16 mouse cellular contexts compared by ENCODE assay signal in the genomic region with DNA sequence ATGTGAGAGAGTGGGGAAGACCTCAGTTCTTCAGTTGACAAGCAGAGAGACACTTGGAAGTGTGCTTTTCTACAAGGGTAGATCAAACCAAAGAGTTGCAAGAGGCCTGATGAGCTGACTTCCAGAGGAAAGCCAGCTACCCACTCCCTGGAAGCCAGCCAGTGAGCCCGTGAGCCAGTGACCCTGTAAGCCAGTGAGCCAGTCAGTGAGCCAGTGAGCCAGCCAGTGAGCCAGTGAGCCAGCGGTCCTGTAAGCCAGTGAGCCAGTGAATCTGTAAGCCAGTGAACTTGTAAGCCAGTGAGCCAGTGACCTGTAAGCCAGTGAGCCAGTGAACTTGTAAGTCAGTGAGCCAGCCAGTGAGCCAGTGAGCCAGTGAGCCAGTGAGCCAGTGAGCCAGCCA.
DNase-seq lines count a peak whose midpoint lies in the region; ATAC-seq and TF ChIP-seq lines count a peak whose summit lies in the region.
"Had no signal": no experiment of that assay in that cellular context is flagged by ENCODE, and none has a peak within 500 bp of the region (broad histone marks: within the 10 kb centered on the region; RNA-seq: fewer than 3 reads in every experiment).

No protein-coding gene starts in this region.

- no peaks in the 10 kb centered on the region for H3K27me3 ChIP-seq in kidney, embryonic 15.5 days
- H3K27me3 ChIP-seq in embryonic facial prominence, embryonic 12.5 days, result no peaks in the 10 kb centered on the region
- no peaks in the 10 kb centered on the region for H3K27me3 ChIP-seq in liver, embryonic 16.5 days (ENCODE audit: control insufficient read depth, insufficient read depth, low read depth, low read length)
- H3K27me3 ChIP-seq: embryonic facial prominence, embryonic 15.5 days; heart, embryonic 15.5 days had no signal

- no peak overlapping the region for H3K4me2 ChIP-seq in kidney, embryonic 15.5 days
- H3K4me2 ChIP-seq in embryonic facial prominence, embryonic 12.5 days (replicated peaks), result no peak overlapping the region
- no peak overlapping the region for H3K4me2 ChIP-seq in liver, embryonic 16.5 days (ENCODE audit: low read depth, low read length)
- H3K4me2 ChIP-seq: embryonic facial prominence, embryonic 15.5 days; heart, embryonic 15.5 days; midbrain, embryonic 11.5 days had no signal

- peak; percentile 12 for DNase-seq in kidney, adult 9 months
- DNase-seq in frontal cortex, postnatal 14 days (ENCODE audit: low spot score in 2 of 2), result no peak
- no peak for DNase-seq in layer of hippocampus, adult 9-10 months (ENCODE audit: low spot score)
- DNase-seq in kidney, adult 18-20 months, result no peak
- DNase-seq: cerebellum, postnatal 14 days; gastrocnemius, postnatal 36 days had no signal

- no peaks in the 10 kb centered on the region for H3K36me3 ChIP-seq in kidney, embryonic 15.5 days
- H3K36me3 ChIP-seq in embryonic facial prominence, embryonic 12.5 days, result no peaks in the 10 kb centered on the region
- no peaks in the 10 kb centered on the region for H3K36me3 ChIP-seq in liver, embryonic 16.5 days (ENCODE audit: control insufficient read depth, insufficient read depth)
- H3K36me3 ChIP-seq: embryonic facial prominence, embryonic 15.5 days; heart, embryonic 15.5 days had no signal

- no peak for TF ChIP-seq POLR2A in bone marrow, adult 2 months (IDR thresholded peaks at IDR 0.05; ENCODE audit: borderline replicate concordance, control insufficient read depth, low read depth, low read length)

- 89% methylated on average over 2 of the region's 2 CpGs for WGBS in kidney, embryonic 15.5 days
- WGBS in bone marrow, adult 2 months, result 53% methylated on average over 2 of the region's 2 CpGs
- WGBS in embryonic facial prominence, embryonic 12.5 days, result 79% methylated on average over 2 of the region's 2 CpGs
- 52% methylated on average over 2 of the region's 2 CpGs for whole genome bisulfite sequencing in liver, embryonic 16.5 days (ENCODE audit: insufficient replicate concordance)

- no peak overlapping the region for H3K4me3 ChIP-seq in kidney, embryonic 15.5 days (replicated peaks)
- H3K4me3 ChIP-seq in bone marrow, adult 2 months (replicated peaks; ENCODE audit: control insufficient read depth, low read depth, low read length), result no peak overlapping the region
- H3K4me3 ChIP-seq in embryonic facial prominence, embryonic 12.5 days, result no peak overlapping the region
- H3K4me3 ChIP-seq in liver, embryonic 16.5 days (ENCODE audit: low read depth, low read length), result no peak overlapping the region
- H3K4me3 ChIP-seq: embryonic facial prominence, embryonic 15.5 days; heart, embryonic 15.5 days had no signal

- no peak for ATAC-seq in kidney, embryonic 15.5 days (replicated peaks; ENCODE audit: low FRiP score)
- ATAC-seq in embryonic facial prominence, embryonic 12.5 days (ENCODE audit: insufficient number of reproducible peaks, insufficient read depth, low FRiP score, low TSS enrichment), result no peak
- no peak for ATAC-seq in liver, embryonic 16.5 days (ENCODE audit: low read depth)
- ATAC-seq: forebrain, embryonic 14.5 days; hindbrain, embryonic 16.5 days had no signal

- no peak overlapping the region for H3K27ac ChIP-seq in kidney, embryonic 15.5 days
- H3K27ac ChIP-seq in bone marrow, adult 2 months (ENCODE audit: control insufficient read depth, insufficient read depth, low read depth, low read length, poor library complexity), result peak overlapping the region; percentile 20
- peak overlapping the region; percentile 73; the same call in 1 of the 2 replicates for H3K27ac ChIP-seq in embryonic facial prominence, embryonic 12.5 days
- H3K27ac ChIP-seq in liver, embryonic 16.5 days (ENCODE audit: low read length), result peak overlapping the region; percentile 57
- H3K27ac ChIP-seq: heart, embryonic 15.5 days; kidney, postnatal 0 days had no signal

- H3K9ac ChIP-seq in kidney, embryonic 15.5 days, result no peak overlapping the region
- no peak overlapping the region for H3K9ac ChIP-seq in embryonic facial prominence, embryonic 12.5 days
- no peak overlapping the region for H3K9ac ChIP-seq in liver, embryonic 16.5 days (ENCODE audit: low read depth, low read length)
- H3K9ac ChIP-seq: embryonic facial prominence, embryonic 15.5 days; heart, embryonic 15.5 days had no signal

- no peaks in the 10 kb centered on the region for H3K9me3 ChIP-seq in kidney, embryonic 15.5 days (replicated peaks)
- H3K9me3 ChIP-seq in embryonic facial prominence, embryonic 12.5 days, result no peaks in the 10 kb centered on the region
- no peaks in the 10 kb centered on the region for H3K9me3 ChIP-seq in liver, embryonic 16.5 days (replicated peaks; ENCODE audit: control insufficient read depth, low read length)
- H3K9me3 ChIP-seq: embryonic facial prominence, embryonic 15.5 days; heart, embryonic 15.5 days had no signal

- TF ChIP-seq CTCF in bone marrow, adult 2 months (IDR thresholded peaks at IDR 0.05; ENCODE audit: control insufficient read depth, insufficient read depth, low read length), result no peak

- peaks cover 18% of the 10 kb centered on the region; the same call in 1 of the 2 replicates for H3K4me1 ChIP-seq in kidney, embryonic 15.5 days
- H3K4me1 ChIP-seq in bone marrow, adult 2 months (ENCODE audit: control insufficient read depth, insufficient read depth, low read length), result no peaks in the 10 kb centered on the region; the same call in 1 of the 2 replicates
- peaks cover 17% of the 10 kb centered on the region for H3K4me1 ChIP-seq in embryonic facial prominence, embryonic 12.5 days
- no peaks in the 10 kb centered on the region for H3K4me1 ChIP-seq in liver, embryonic 16.5 days (ENCODE audit: control insufficient read depth, low read depth, low read length)
